Mouse (Mus musculus): Measurements from ENCODE around the gene Ppp1r12a.

DNA sequence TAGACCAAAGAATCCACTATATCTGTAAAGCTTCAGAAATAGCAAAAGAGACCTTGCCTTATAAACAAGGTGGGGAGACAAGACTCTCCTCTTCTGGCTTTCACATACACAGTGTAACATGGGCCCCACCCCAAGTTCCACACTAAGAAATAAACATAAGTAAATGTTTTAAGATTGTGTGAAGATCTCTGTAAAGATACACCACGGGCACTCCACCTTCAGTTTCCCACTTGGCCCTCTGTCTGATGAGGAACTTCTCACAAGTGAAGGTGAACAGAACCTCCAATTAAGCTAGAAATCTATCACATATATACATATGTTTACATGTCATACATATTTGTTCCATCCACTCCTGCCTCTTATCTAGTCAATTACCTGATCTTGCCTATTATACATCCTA, 42.6 kb upstream of the Ppp1r12a start:
- TF ChIP-seq CTCF (conservative IDR thresholded peaks at IDR 0.05; ENCODE audit: low read length): no peak
- no peak for TF ChIP-seq NANOG (IDR thresholded peaks at IDR 0.05; ENCODE audit: borderline replicate concordance, low read length)
- TF ChIP-seq POU5F1 (IDR thresholded peaks at IDR 0.05; ENCODE audit: borderline replicate concordance, low read length): no peak

All from E14TG2a.4 (cell line).